Mouse (Mus musculus) CH12.LX (cell line): ENCODE data around the gene Gsg1l. TPM values are rescaled to one million over a fixed set of nuclear protein-coding genes. Genes with fewer than 3 reads are reported as not detected.

ENCODE experiments used
- DNase-seq: peaks from one replicate; pipeline ENCODE4 v3.0.0-alpha.2; 2013; ENCODE audit errors: extremely low read depth
- H3K27ac ChIP-seq: 2 replicates; pipeline ENCODE4 v1.5.1; 2012; ENCODE audit warnings: low read depth, mild to moderate bottlenecking, control low read depth, moderate library complexity; ENCODE audit not compliant: insufficient read depth
- H3K27me3 ChIP-seq: replicated peaks from 2 replicates; pipeline ENCODE3; 2012; ENCODE audit warnings: inconsistent platforms
- H3K36me3 ChIP-seq, 2 experiments: replicated peaks in 1 of 2; 2 replicates each; pipeline versions ENCODE3 to v1.6.1; 2012; ENCODE audit warnings: inconsistent platforms in 1 of 2, low read length in 1 of 2, mild to moderate bottlenecking in 1 of 2, mixed read lengths in 1 of 2, moderate library complexity in 1 of 2; ENCODE audit not compliant: control insufficient read depth in 1 of 2, insufficient read depth in 1 of 2
- H3K4me1 ChIP-seq, 2 experiments: 2 replicates each; pipeline ENCODE4 v1.6.1; 2012; ENCODE audit warnings: inconsistent platforms in 1 of 2, moderate library complexity in 1 of 2; ENCODE audit not compliant: insufficient read depth in 2 of 2, control insufficient read depth in 1 of 2
- H3K4me2 ChIP-seq: 2 replicates; pipeline ENCODE4 v1.6.1; 2012; ENCODE audit warnings: low read depth, mild to moderate bottlenecking, control low read depth; ENCODE audit not compliant: poor library complexity, insufficient read depth, severe bottlenecking
- H3K4me3 ChIP-seq, 3 experiments: fragments of 150-350 bp in 1 of 3; sonication (generic) in 1 of 3; replicated peaks in 1 of 3; 2 replicates each; pipeline versions ENCODE3 to v1.5.1; 2011 to 2012; ENCODE audit warnings: low read depth in 2 of 3, low read length in 2 of 3, mild to moderate bottlenecking in 2 of 3, moderate library complexity in 2 of 3, control low read depth in 1 of 3, improper control_type of control experiment in 1 of 3, inconsistent platforms in 1 of 3, mixed read lengths in 1 of 3; ENCODE audit not compliant: poor library complexity in 1 of 3
- H3K79me2 ChIP-seq: replicated peaks from 2 replicates; pipeline ENCODE4 v1.6.1; 2012; ENCODE audit warnings: mild to moderate bottlenecking, moderate library complexity; ENCODE audit not compliant: control insufficient read depth, poor library complexity, insufficient read depth, severe bottlenecking; ENCODE audit errors: extremely low read depth
- H3K9ac ChIP-seq: 2 replicates; pipeline ENCODE4 v1.6.1; 2012; ENCODE audit warnings: low read depth, mild to moderate bottlenecking, control low read depth, moderate library complexity; ENCODE audit not compliant: insufficient read depth
- H3K9me3 ChIP-seq: replicated peaks from 2 replicates; pipeline ENCODE3; 2012; ENCODE audit warnings: low read length, inconsistent platforms, mixed read lengths
- BHLHE40 ChIP-seq: IDR thresholded peaks from 2 replicates; pipeline ENCODE4 v1.6.1; 2011; ENCODE audit warnings: mild to moderate bottlenecking, low read depth, low read length, improper control_type of control experiment
- CHD1 ChIP-seq: IDR thresholded peaks from 2 replicates; pipeline ENCODE4 v1.6.1; 2012; ENCODE audit warnings: low read depth, low read length, improper control_type of control experiment, inconsistent platforms
- CHD2 ChIP-seq: IDR thresholded peaks from 2 replicates; pipeline ENCODE4 v1.6.1; 2011; ENCODE audit warnings: low read length, improper control_type of control experiment
- ELF1 ChIP-seq: IDR thresholded peaks from 2 replicates; pipeline ENCODE4 v1.6.1; 2014; ENCODE audit warnings: low read depth, mild to moderate bottlenecking, inconsistent platforms, low read length, improper control_type of control experiment
- HCFC1 ChIP-seq: IDR thresholded peaks from 2 replicates; pipeline ENCODE4 v1.6.1; 2012; ENCODE audit warnings: low read depth, mild to moderate bottlenecking, inconsistent platforms, low read length, improper control_type of control experiment
- IRF4 ChIP-seq: IDR thresholded peaks from 2 replicates; pipeline ENCODE4 v1.6.1; 2014; ENCODE audit warnings: low read depth, mild to moderate bottlenecking, inconsistent platforms, low read length, improper control_type of control experiment
- KAT2A ChIP-seq: IDR thresholded peaks from 2 replicates; pipeline ENCODE4 v1.6.1; 2012; ENCODE audit warnings: low read length, improper control_type of control experiment, inconsistent platforms; ENCODE audit not compliant: insufficient replicate concordance
- MAFK ChIP-seq: IDR thresholded peaks from 2 replicates; pipeline ENCODE4 v1.6.1; 2011; ENCODE audit warnings: low read length, improper control_type of control experiment; ENCODE audit not compliant: insufficient replicate concordance
- MAZ ChIP-seq: IDR thresholded peaks from 2 replicates; pipeline ENCODE4 v1.6.1; 2012; ENCODE audit warnings: low read depth, mild to moderate bottlenecking, inconsistent platforms, low read length, improper control_type of control experiment, moderate library complexity
- MXI1 ChIP-seq: IDR thresholded peaks from 2 replicates; pipeline ENCODE4 v1.6.1; 2011; ENCODE audit warnings: mild to moderate bottlenecking, low read depth, low read length, improper control_type of control experiment
- MYC ChIP-seq: IDR thresholded peaks from 2 replicates; pipeline ENCODE4 v1.6.1; 2011; ENCODE audit warnings: low read depth, mild to moderate bottlenecking, improper control_type of control experiment, low read length
- POLR2A ChIP-seq: IDR thresholded peaks from 2 replicates; pipeline ENCODE4 v1.6.1; 2011; ENCODE audit warnings: low read depth, mild to moderate bottlenecking, improper control_type of control experiment, low read length
- RAD21 ChIP-seq: IDR thresholded peaks from 2 replicates; pipeline ENCODE4 v1.6.1; 2011; ENCODE audit warnings: low read depth, mild to moderate bottlenecking, low read length, improper control_type of control experiment, moderate library complexity
- RCOR1 ChIP-seq: conservative IDR thresholded peaks from 2 replicates; pipeline ENCODE4 v1.6.1; 2012; ENCODE audit warnings: low read depth, mild to moderate bottlenecking, inconsistent platforms, low read length, improper control_type of control experiment
- SIN3A ChIP-seq: IDR thresholded peaks from 2 replicates; pipeline ENCODE4 v1.6.1; 2012; ENCODE audit warnings: low read length, improper control_type of control experiment, inconsistent platforms
- USF1 ChIP-seq: IDR thresholded peaks from 2 replicates; pipeline ENCODE4 v1.6.1; 2014; ENCODE audit warnings: low read depth, mild to moderate bottlenecking, inconsistent platforms, low read length, improper control_type of control experiment
- USF2 ChIP-seq: conservative IDR thresholded peaks from 2 replicates; pipeline ENCODE4 v1.6.1; 2011; ENCODE audit warnings: low read depth, low read length, improper control_type of control experiment
- ZMIZ1 ChIP-seq: IDR thresholded peaks from 2 replicates; pipeline ENCODE4 v1.6.1; 2012; ENCODE audit warnings: low read depth, mild to moderate bottlenecking, inconsistent platforms, low read length, improper control_type of control experiment
- ZNF384 ChIP-seq: IDR thresholded peaks from 2 replicates; pipeline ENCODE4 v1.6.1; 2012; ENCODE audit warnings: low read depth, low read length, improper control_type of control experiment, inconsistent platforms
- dilution Hi-C: fragments of 300-500 bp; cut with MboI; formaldehyde crosslinking; loops from 2 replicates; pipeline ENCODE4 v1.14.3; 2020; ENCODE audit warnings: low sequenced_read_pairs; ENCODE audit not compliant: extremely low pct_unique_long_range_greater_than_20kb, extremely low pct_ligation_motif_present
- in situ Hi-C: fragments of 300-500 bp; cut with MboI; formaldehyde crosslinking; loops from 3 replicates; pipeline ENCODE4 v1.14.3; 2019; ENCODE audit warnings: low sequenced_read_pairs, low pct_ligation_motif_present, low pct_unique_long_range_greater_than_20kb, mixed read lengths
- polyA plus RNA-seq: library from polyadenylated mRNA; unstranded; fragments of >175 nt; gene quantifications from 2 replicates; pipeline ENCODE4 v1.2.1, GENCODE M21; 2012; ENCODE audit warnings: low read depth; ENCODE audit not compliant: insufficient read length
- total RNA-seq, 2 experiments: library from RNA; depleted of rRNA; stranded (reverse); fragments of 300-350 nt in 1 of 2; fragments of >200 nt in 1 of 2; gene quantifications; 2 replicates each; pipeline ENCODE4 v1.2.3; 2012 to 2014

Gene Gsg1l
- total and polyA plus RNA-seq, 3 experiments = not detected

DNA sequence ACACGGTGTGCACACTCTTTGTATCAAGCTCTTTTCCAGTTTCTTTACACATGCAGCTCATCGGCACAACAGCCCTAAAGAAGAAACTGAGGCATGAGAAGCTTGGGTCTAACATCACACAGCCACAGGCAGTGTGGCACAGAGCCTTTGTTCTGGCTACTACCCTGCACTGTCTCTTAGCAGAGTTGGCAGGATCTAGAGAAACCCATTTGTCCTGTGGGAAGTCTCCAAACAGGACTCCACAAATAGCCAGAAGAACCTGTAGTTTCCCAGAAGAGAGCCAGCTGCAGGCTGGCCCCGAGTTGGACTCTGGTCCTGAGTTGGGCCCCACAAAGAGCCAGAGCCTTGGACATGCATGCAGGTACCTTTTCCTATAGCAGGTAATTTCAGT, 49.9 kb downstream of the Gsg1l start:
- no peak overlapping the region for H3K27ac ChIP-seq
- in situ Hi-C loops = no loop called here
- DNase-seq = no peak
- no peak overlapping the region for H3K9ac ChIP-seq
- TF ChIP-seq HCFC1 (no peak), RAD21 (no peak), BHLHE40 (no peak), MYC (no peak), USF2 (no peak), ZNF384 (no peak), CHD1 (no peak), RCOR1 (no peak)
- H3K9me3 ChIP-seq = no peaks in the 10 kb centered on the region
- dilution Hi-C loops = no loop called here
- no peak overlapping the region for H3K4me2 ChIP-seq
- H3K4me1 ChIP-seq = peaks cover 0 to 7% of the 10 kb centered on the region in 2 experiments; a peak in 2 of 4 replicates
- H3K27me3 ChIP-seq = peaks cover 12% of the 10 kb centered on the region
- H3K4me3 ChIP-seq = no peak overlapping the region
- no peaks in the 10 kb centered on the region for H3K36me3 ChIP-seq
- no peaks in the 10 kb centered on the region for H3K79me2 ChIP-seq

DNA sequence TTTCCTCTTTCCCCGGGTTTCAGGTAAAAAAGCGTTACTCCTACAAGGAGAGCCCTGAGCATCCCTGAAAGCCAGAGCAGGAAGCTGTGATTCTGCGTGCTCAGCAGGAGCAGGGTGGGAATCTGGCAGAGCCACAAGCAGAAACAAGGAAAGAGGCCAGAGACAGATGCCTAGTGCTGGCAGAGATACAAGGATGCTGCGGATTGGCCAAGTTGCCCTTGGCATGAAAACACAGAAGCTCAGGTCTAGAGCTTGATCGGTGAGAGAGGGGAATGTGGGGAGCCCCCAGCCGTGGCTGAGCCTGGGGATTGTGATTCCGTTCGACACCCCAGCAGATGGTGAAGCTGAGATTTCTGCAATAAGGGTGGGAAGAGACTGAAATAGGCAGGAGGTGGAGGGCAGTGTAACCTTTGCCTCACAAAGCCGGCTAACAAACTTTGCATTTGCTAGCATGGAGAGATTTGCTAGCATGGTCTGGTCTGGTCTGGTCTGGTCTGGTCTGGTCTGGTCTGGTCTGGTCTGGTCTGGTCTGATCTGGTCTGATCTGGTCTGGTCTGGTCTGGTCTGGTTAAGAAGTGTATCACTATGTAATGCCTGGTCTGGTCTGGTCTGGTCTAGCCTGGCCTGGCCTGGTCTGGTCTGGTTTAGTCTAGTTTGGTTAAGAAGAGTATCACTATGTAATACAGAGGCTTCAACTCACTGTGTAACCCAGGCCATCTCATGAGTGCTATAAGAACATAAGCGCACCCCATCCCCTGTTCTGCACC, 50.4 kb downstream of the Gsg1l start:
- DNase-seq = no peak
- no peaks in the 10 kb centered on the region for H3K79me2 ChIP-seq
- in situ Hi-C loops (no loop called here), dilution Hi-C loops (no loop called here)
- H3K4me3 ChIP-seq = no peak overlapping the region
- H3K4me2 ChIP-seq = no peak overlapping the region
- peaks cover 0 to 13% of the 10 kb centered on the region in 2 experiments; a peak in 2 of 4 replicates for H3K4me1 ChIP-seq
- peaks cover 12% of the 10 kb centered on the region for H3K27me3 ChIP-seq
- TF ChIP-seq POLR2A (no peak), HCFC1 (no peak), CHD2 (no peak), RAD21 (no peak), ELF1 (no peak), ZNF384 (no peak), MAZ (no peak), SIN3A (no peak), USF1 (no peak), MAFK (no peak), MXI1 (no peak), IRF4 (no peak), ZMIZ1 (no peak), KAT2A (no peak)
- no peaks in the 10 kb centered on the region for H3K9me3 ChIP-seq
- no peaks in the 10 kb centered on the region for H3K36me3 ChIP-seq
- H3K27ac ChIP-seq = no peak overlapping the region
- no peak overlapping the region for H3K9ac ChIP-seq
